Mouse (Mus musculus) cerebral cortex, adult 2 months (tissue): ENCODE data around the gene Pik3ca.

Source experiments
- WGBS: fragments of 180-500 bp; shearing (Covaris S2); methylation state at CpG from one replicate; pipeline ENCODE4 v1.1.7; 2018; 5-methylcytosine and 5-hydroxymethylcytosine counted together

Pik3ca gene

GRCm38 (mm10) chr3:32454329-32455021, 57.0 kb downstream of the Pik3ca start:
- WGBS = 55% methylated on average over 11 of the region's 11 CpGs

- 59% methylated on average over 4 of the region's 4 CpGs for WGBS
Measured at GRCm38 (mm10) chr3:32459777-32460176, 62.3 kb downstream of the Pik3ca start.

GRCm38 (mm10) chr3:32467321-32467720, 69.8 kb downstream of the Pik3ca start:
- WGBS = 92% methylated on average over 4 of the region's 4 CpGs

- 73% methylated on average over 4 of the region's 4 CpGs for WGBS
Measured at GRCm38 (mm10) chr3:32468411-32468810, 70.9 kb downstream of the Pik3ca start.

GRCm38 (mm10) chr3:32470449-32470848, 73.0 kb downstream of the Pik3ca start:
- 74% methylated on average over 7 of the region's 7 CpGs for WGBS

- WGBS = 38% methylated on average over 6 of the region's 6 CpGs
Measured at GRCm38 (mm10) chr3:32471098-32471497, 73.6 kb downstream of the Pik3ca start.

GRCm38 (mm10) chr3:32472191-32472900, 74.9 kb downstream of the Pik3ca start:
- WGBS = 70% methylated on average over 14 of the region's 14 CpGs

GRCm38 (mm10) chr3:32473184-32473583, 75.7 kb downstream of the Pik3ca start:
- WGBS = 91% methylated on average over 10 of the region's 10 CpGs

- WGBS = 94% methylated on average over 7 of the region's 7 CpGs
Measured at GRCm38 (mm10) chr3:32479961-32480360, 82.5 kb downstream of the Pik3ca start.

GRCm38 (mm10) chr3:32483035-32483434, 85.6 kb downstream of the Pik3ca start:
- 86% methylated on average over 3 of the region's 3 CpGs for WGBS

- WGBS = 68% methylated on average over 4 of the region's 4 CpGs
Measured at GRCm38 (mm10) chr3:32486543-32486942, 89.1 kb downstream of the Pik3ca start.

- WGBS = 89% methylated on average over 6 of the region's 6 CpGs
Measured at GRCm38 (mm10) chr3:32488172-32488571, 90.7 kb downstream of the Pik3ca start.

GRCm38 (mm10) chr3:32490076-32490927, 92.8 kb downstream of the Pik3ca start:
- WGBS = 85% methylated on average over 15 of the region's 15 CpGs

- 82% methylated on average over 11 of the region's 11 CpGs for WGBS
Measured at GRCm38 (mm10) chr3:32492097-32493090, 94.9 kb downstream of the Pik3ca start, which contains the start of gene Kcnmb3. Gene Kcnmb3 (minus strand): TSS chr3:32492231.

GRCm38 (mm10) chr3:32494387-32495087, 97.1 kb downstream of the Pik3ca start:
- 93% methylated on average over 8 of the region's 8 CpGs for WGBS

GRCm38 (mm10) chr3:32495088-32495770, 97.8 kb downstream of the Pik3ca start:
- 53% methylated on average over 8 of the region's 8 CpGs for WGBS

- 48% methylated on average over 8 of the region's 8 CpGs for WGBS
Measured at GRCm38 (mm10) chr3:32495856-32496710, 98.6 kb downstream of the Pik3ca start.

- WGBS = 91% methylated on average over 1 of the region's 1 CpGs
Measured at GRCm38 (mm10) chr3:32496711-32497070, 99.2 kb downstream of the Pik3ca start.

GRCm38 (mm10) chr3:32500346-32500745, 102.9 kb downstream of the Pik3ca start:
- WGBS = 94% methylated on average over 2 of the region's 2 CpGs
